Mouse (Mus musculus) v-Abl transformed pro-B cells (cell line): ENCODE measurements at regions not wholly inside any gene's neighbourhood (a gene's known extent, or its start where the extent isn't known, plus 50 kb on each side); places are given as distances from the start of the nearest gene placed in this dataset.
"Not testable (repeated sequence)": the region's sequence is repeated elsewhere in the genome, so short reads cannot be mapped to it uniquely, and the experiment has no call there.

Source experiments
- in situ Hi-C, 2 experiments: fragments of 400-800 bp; cut with MboI; formaldehyde crosslinking; loops; one replicate each; pipeline ENCODE4 v1.15.1; 2025; ENCODE audit not compliant: unreplicated experiment in 2 of 2

GRCm38 (mm10) chr7:116596914-116597313 is 92.7 kb downstream of the Nucb2 start:
- in situ Hi-C loops: loop anchor here in 1 of 2 experiments (25.0 kb wide), 1 partner anchor 1360 kb away; no protein-coding TSS in a partner anchor

GRCm38 (mm10) chr7:116600340-116600739 is 96.2 kb downstream of the Nucb2 start:
- in situ Hi-C loops: loop anchor here (5.0 to 10.0 kb wide), 2 partner anchors 68 to 76 kb away; no protein-coding TSS in a partner anchor

- in situ Hi-C loops: loop anchor here (5.0 to 10.0 kb wide), 2 partner anchors 71 to 79 kb away; no protein-coding TSS in a partner anchor
Observed at GRCm38 (mm10) chr7:116603167-116603839, 99.1 kb downstream of the Nucb2 start.

GRCm38 (mm10) chr7:116603840-116604194 is 99.6 kb downstream of the Nucb2 start:
- in situ Hi-C loops: loop anchor here (5.0 to 10.0 kb wide), 2 partner anchors 72 to 79 kb away; no protein-coding TSS in a partner anchor

GRCm38 (mm10) chr7:116606255-116606654 is 102.1 kb downstream of the Nucb2 start:
- in situ Hi-C loops: loop anchor here (5.0 to 10.0 kb wide), 5 partner anchors 81 to 444 kb away; no protein-coding TSS in a partner anchor

- in situ Hi-C loops: loop anchor here (5.0 to 10.0 kb wide), 5 partner anchors 82 to 445 kb away; no protein-coding TSS in a partner anchor
Observed at GRCm38 (mm10) chr7:116606751-116607483, 102.7 kb downstream of the Nucb2 start.

- in situ Hi-C loops: loop anchor here (5.0 to 10.0 kb wide), 5 partner anchors 83 to 445 kb away; no protein-coding TSS in a partner anchor
Observed at GRCm38 (mm10) chr7:116607628-116608225, 103.6 kb downstream of the Nucb2 start.

GRCm38 (mm10) chr7:116608350-116609085 is 104.3 kb downstream of the Nucb2 start:
- in situ Hi-C loops: loop anchor here (5.0 to 10.0 kb wide), 5 partner anchors 84 to 446 kb away; no protein-coding TSS in a partner anchor

GRCm38 (mm10) chr7:116609406-116609805 is 105.2 kb downstream of the Nucb2 start:
- in situ Hi-C loops: loop anchor here (5.0 to 10.0 kb wide), 5 partner anchors 85 to 447 kb away; no protein-coding TSS in a partner anchor

- in situ Hi-C loops: loop anchor here (5.0 to 10.0 kb wide), 6 partner anchors 85 to 448 kb away; partner anchors contain the start of gene Rps13 (in 1 of the 2)
Observed at GRCm38 (mm10) chr7:116609906-116610305, 105.7 kb downstream of the Nucb2 start.

- in situ Hi-C loops: no loop called here
Observed at GRCm38 (mm10) chr7:116615984-116616383, 111.8 kb downstream of the Nucb2 start.

- in situ Hi-C loops: no loop called here
Observed at GRCm38 (mm10) chr7:116619636-116620035, 115.5 kb downstream of the Nucb2 start.

GRCm38 (mm10) chr7:116620381-116620780 is 116.2 kb downstream of the Nucb2 start:
- in situ Hi-C loops: no loop called here

GRCm38 (mm10) chr7:116633210-116633609 is 129.0 kb downstream of the Nucb2 start:
- in situ Hi-C loops: loop anchor here in 1 of 2 experiments (25.0 kb wide), 1 partner anchor 1004 kb away; no protein-coding TSS in a partner anchor

GRCm38 (mm10) chr7:116644902-116645650 is 140.9 kb downstream of the Nucb2 start:
- in situ Hi-C loops: loop anchor here (5.0 to 25.0 kb wide), 8 partner anchors 727 to 1460 kb away; no protein-coding TSS in a partner anchor

GRCm38 (mm10) chr7:116654466-116654865 is 150.3 kb downstream of the Nucb2 start:
- in situ Hi-C loops: no loop called here

GRCm38 (mm10) chr7:116657040-116657439 is 152.9 kb downstream of the Nucb2 start:
- in situ Hi-C loops: not testable (repeated sequence)

- in situ Hi-C loops: no loop called here
Observed at GRCm38 (mm10) chr7:116665581-116665980, 161.4 kb downstream of the Nucb2 start.
